ENCODE assay signal across 24 mouse cellular contexts in genomic region chr7:36874004-36874403, GRCm38 (mm10).
"Had no signal": no experiment of that assay in that cellular context is flagged by ENCODE, and none has a peak within 500 bp of the region (broad histone marks: within the 10 kb centered on the region; RNA-seq: fewer than 3 reads in every experiment).

No protein-coding gene starts in this region.

- ATAC-seq: inflammation-experienced regulatory T-cells, adult 6 months; intestine, embryonic 15.5 days; intestine, postnatal 0 days had no signal

- H3K36me3 ChIP-seq: heart, embryonic 10.5 days; heart, embryonic 12.5 days; hindbrain, embryonic 10.5 days; intestine, embryonic 15.5 days; limb, embryonic 10.5 days; limb, embryonic 12.5 days; liver, embryonic 13.5 days; liver, embryonic 15.5 days had no signal

- H3K27me3 ChIP-seq: heart, embryonic 12.5 days; intestine, embryonic 15.5 days; limb, embryonic 12.5 days; liver, embryonic 13.5 days; liver, embryonic 15.5 days had no signal

- H3K9ac ChIP-seq: heart, embryonic 12.5 days; hindbrain, embryonic 14.5 days; intestine, embryonic 15.5 days; limb, embryonic 12.5 days; liver, embryonic 13.5 days; liver, embryonic 15.5 days had no signal

- DNase-seq: gastrocnemius, adult 2 months; gastrocnemius, postnatal 10 days; gastrocnemius, postnatal 25 days; heart, postnatal 10 days; heart, postnatal 4 days; kidney, adult 18-20 months; kidney, adult 8-10 months; kidney, postnatal 10 days; kidney, postnatal 25 days; kidney, postnatal 4 days; liver; liver, embryonic 13.5 days had no signal

- H3K4me1 ChIP-seq: liver, embryonic 15.5 days had no signal

- H3K4me2 ChIP-seq: heart, embryonic 12.5 days; hindbrain, embryonic 14.5 days; intestine, embryonic 15.5 days; limb, embryonic 12.5 days; liver, embryonic 11.5 days; liver, embryonic 13.5 days; liver, embryonic 15.5 days had no signal

- H3K4me3 ChIP-seq: gastrocnemius, adult 2 months; heart, embryonic 10.5 days; heart, embryonic 12.5 days; hindbrain, embryonic 10.5 days; intestine, embryonic 15.5 days; layer of hippocampus, adult 2 months; limb, embryonic 10.5 days; limb, embryonic 12.5 days; liver, embryonic 13.5 days; liver, embryonic 15.5 days had no signal

- H3K27ac ChIP-seq: gastrocnemius, adult 2 months; heart, embryonic 10.5 days; hindbrain, embryonic 10.5 days; hindbrain, embryonic 14.5 days; intestine, embryonic 15.5 days; layer of hippocampus, adult 2 months; limb, embryonic 10.5 days; limb, embryonic 12.5 days; liver, embryonic 13.5 days; liver, embryonic 15.5 days had no signal

- H3K9me3 ChIP-seq: heart, embryonic 10.5 days; hindbrain, embryonic 10.5 days; intestine, embryonic 15.5 days; limb, embryonic 10.5 days; limb, embryonic 12.5 days; liver, embryonic 13.5 days; liver, embryonic 15.5 days had no signal
